In genomic region chr5:65724311-65725054, GRCm38 (mm10) we compare ENCODE assay signal across 8 mouse cellular contexts. TPM values are rescaled to one million over a fixed set of nuclear protein-coding genes. Genes with fewer than 3 reads are reported as not detected.
A peak's percentile ranks its signal among the peaks of the same experiment; 100 is the strongest.
DNase-seq lines count a peak whose midpoint lies in the region; ATAC-seq lines count a peak whose summit lies in the region.

No protein-coding gene starts in this region.

- H3K4me1 ChIP-seq in hindbrain, embryonic 10.5 days (replicated peaks), result peaks cover 10% of the 10 kb centered on the region
- no peaks in the 10 kb centered on the region; the same call in 1 of the 2 replicates for H3K4me1 ChIP-seq in lung, embryonic 16.5 days (replicated peaks; ENCODE audit: control insufficient read depth, insufficient read depth, low read length)

- under 1% methylated on average over 23 of the region's 23 CpGs for WGBS in hindbrain, embryonic 10.5 days
- WGBS in lung, embryonic 16.5 days, result under 1% methylated on average over 23 of the region's 23 CpGs

- H3K4me3 ChIP-seq in hindbrain, embryonic 10.5 days, result peak overlapping the region; percentile 54
- H3K4me3 ChIP-seq in lung, embryonic 16.5 days (ENCODE audit: low read length), result peak overlapping the region; percentile 43

- H3K36me3 ChIP-seq in hindbrain, embryonic 10.5 days, result no peaks in the 10 kb centered on the region
- no peaks in the 10 kb centered on the region for H3K36me3 ChIP-seq in lung, embryonic 16.5 days (ENCODE audit: control insufficient read depth, insufficient read depth, low read length)

- H3K27me3 ChIP-seq in hindbrain, embryonic 10.5 days (ENCODE audit: insufficient read depth, poor library complexity, severe bottlenecking), result no peaks in the 10 kb centered on the region
- H3K27me3 ChIP-seq in lung, embryonic 16.5 days (ENCODE audit: control insufficient read depth, insufficient read depth, low read depth, low read length), result no peaks in the 10 kb centered on the region

- DNase-seq in Muller cell, postnatal 12 days (ENCODE audit: inconsistent ontology term), result peak; percentile 79
- peak; percentile 58 for DNase-seq in cerebellum, adult 9-10 months
- peak; percentile 65 for DNase-seq in hindbrain, embryonic 10.5 days (ENCODE audit: low spot score)
- DNase-seq in layer of hippocampus, adult 9-11 months, result peak; percentile 73
- DNase-seq in ovary, adult 18-20 months (ENCODE audit: low spot score), result peak; percentile 51
- peak; percentile 70 for DNase-seq in thymus, postnatal 0 days (ENCODE audit: low spot score)

- H3K27ac ChIP-seq in hindbrain, embryonic 10.5 days, result peak overlapping the region; percentile 87
- peak overlapping the region; percentile 93 for H3K27ac ChIP-seq in lung, embryonic 16.5 days (ENCODE audit: low read length)

- ATAC-seq in frontal cortex, adult (ENCODE audit: low TSS enrichment), result peak; percentile 92
- peak; percentile 91 for ATAC-seq in lung, embryonic 16.5 days (ENCODE audit: low read depth)

- H3K4me2 ChIP-seq in lung, embryonic 16.5 days (ENCODE audit: low read depth, low read length), result peak overlapping the region; percentile 74

- H3K9ac ChIP-seq in lung, embryonic 16.5 days (ENCODE audit: low read length), result peak overlapping the region; percentile 68

- H3K9me3 ChIP-seq in hindbrain, embryonic 10.5 days, result no peaks in the 10 kb centered on the region
- no peaks in the 10 kb centered on the region for H3K9me3 ChIP-seq in lung, embryonic 16.5 days (ENCODE audit: control insufficient read depth, low read length)

RNA-seq across cellular contexts. Expression of gene Pds5a, which starts 26.4 kb away (rescaled TPM):
- polyA plus RNA-seq in hindbrain, embryonic 10.5 days (2016; fragmentation: Nextera tagmentation; extraction: Ambion mirVana), result 78.0 and 98.1 TPM in 2 replicates
- polyA plus RNA-seq in lung, embryonic 16.5 days (2015; fragmentation: Nextera tagmentation; extraction: Ambion mirVana), result 53.9 and 59.6 TPM in 2 replicates
- polyA plus RNA-seq in thymus, postnatal 0 days (2015; fragmentation: Nextera tagmentation; extraction: Ambion mirVana), result 59.6 and 66.5 TPM in 2 replicates

RNA-seq across cellular contexts. Expression of gene N4bp2, which starts 38.8 kb away (rescaled TPM):
- polyA plus RNA-seq in hindbrain, embryonic 10.5 days (2016; fragmentation: Nextera tagmentation; extraction: Ambion mirVana), result 21.6 and 31.1 TPM in 2 replicates
- polyA plus RNA-seq in lung, embryonic 16.5 days (2015; fragmentation: Nextera tagmentation; extraction: Ambion mirVana), result 15.7 and 16.4 TPM in 2 replicates
- polyA plus RNA-seq in thymus, postnatal 0 days (2015; fragmentation: Nextera tagmentation; extraction: Ambion mirVana), result 23.6 and 26.9 TPM in 2 replicates

Comparison
In these comparisons a context has a peak if more than half of its experiments do, and no peak if none do; other contexts are left out.
1. Peak in every context shown above with its lines: DNase-seq, ATAC-seq, H3K4me3 ChIP-seq and H3K27ac ChIP-seq.